Mouse (Mus musculus): Measurements from ENCODE around the gene Slfn9.
"Not testable (repeated sequence)": the region's sequence is repeated elsewhere in the genome, so short reads cannot be mapped to it uniquely, and the experiment has no call there.

Slfn9 gene

GRCm38 (mm10) chr11:82956925-82957324 is 34.7 kb downstream of the Slfn9 start:
- DNase-seq (ENCODE audit: low spot score in 2 of 2): no peak

GRCm38 (mm10) chr11:82954631-82955030 is 37.0 kb downstream of the Slfn9 start:
- no peak for DNase-seq (ENCODE audit: low spot score in 2 of 2)

- DNase-seq (ENCODE audit: low spot score in 2 of 2): no peak
These were observed 38.8 kb downstream of the Slfn9 start for GRCm38 (mm10) chr11:82952612-82953542.

GRCm38 (mm10) chr11:82951865-82952611 is 39.6 kb downstream of the Slfn9 start:
- no peak for DNase-seq (ENCODE audit: low spot score in 2 of 2)

- DNase-seq (ENCODE audit: low spot score in 2 of 2): no peak
These were observed 40.7 kb downstream of the Slfn9 start, which contains the start of gene Slfn5 for GRCm38 (mm10) chr11:82950736-82951481. Slfn5 (plus strand) TSS chr11:82951349.

- DNase-seq (ENCODE audit: low spot score in 2 of 2): no peak
These were observed 42.6 kb downstream of the Slfn9 start for GRCm38 (mm10) chr11:82949036-82949435.

- DNase-seq (ENCODE audit: low spot score in 2 of 2): no peak
These were observed 44.2 kb downstream of the Slfn9 start for GRCm38 (mm10) chr11:82947457-82947856.

- DNase-seq (ENCODE audit: low spot score in 2 of 2): no peak
These were observed 46.0 kb downstream of the Slfn9 start for GRCm38 (mm10) chr11:82945636-82946035.

GRCm38 (mm10) chr11:82943336-82943735 is 48.3 kb downstream of the Slfn9 start:
- DNase-seq (ENCODE audit: low spot score in 2 of 2): no peak

- DNase-seq (ENCODE audit: low spot score in 2 of 2): no peak
These were observed 58.4 kb downstream of the Slfn9 start for GRCm38 (mm10) chr11:82933186-82933585.

GRCm38 (mm10) chr11:82931671-82932450 is 59.8 kb downstream of the Slfn9 start:
- not testable (repeated sequence) for DNase-seq (ENCODE audit: low spot score in 2 of 2)

- DNase-seq (ENCODE audit: low spot score in 2 of 2): not testable (repeated sequence)
These were observed 60.5 kb downstream of the Slfn9 start for GRCm38 (mm10) chr11:82931161-82931560.

- DNase-seq (ENCODE audit: low spot score in 2 of 2): not testable (repeated sequence)
These were observed 61.2 kb downstream of the Slfn9 start for GRCm38 (mm10) chr11:82930391-82930955.

GRCm38 (mm10) chr11:82929633-82929950 is 62.0 kb downstream of the Slfn9 start:
- DNase-seq (ENCODE audit: low spot score in 2 of 2): no peak

- DNase-seq (ENCODE audit: low spot score in 2 of 2): no peak
These were observed 62.6 kb downstream of the Slfn9 start for GRCm38 (mm10) chr11:82928897-82929632.

Data from frontal cortex, postnatal 36 days (tissue).